Mouse (Mus musculus): ENCODE measurements around the gene 4921536K21Rik.
"Not testable (repeated sequence)": the region's sequence is repeated elsewhere in the genome, so short reads cannot be mapped to it uniquely, and the experiment has no call there.

Gene 4921536K21Rik

GRCm38 (mm10) chr11:3894406-3895281 is at the start of gene 4921536K21Rik, which contains the start of gene Dusp18:
4921536K21Rik (minus strand) TSS chr11:3895098.
Dusp18 (plus strand) TSS chr11:3895240.
- peak; percentile 73 to 81 for DNase-seq

DNA sequence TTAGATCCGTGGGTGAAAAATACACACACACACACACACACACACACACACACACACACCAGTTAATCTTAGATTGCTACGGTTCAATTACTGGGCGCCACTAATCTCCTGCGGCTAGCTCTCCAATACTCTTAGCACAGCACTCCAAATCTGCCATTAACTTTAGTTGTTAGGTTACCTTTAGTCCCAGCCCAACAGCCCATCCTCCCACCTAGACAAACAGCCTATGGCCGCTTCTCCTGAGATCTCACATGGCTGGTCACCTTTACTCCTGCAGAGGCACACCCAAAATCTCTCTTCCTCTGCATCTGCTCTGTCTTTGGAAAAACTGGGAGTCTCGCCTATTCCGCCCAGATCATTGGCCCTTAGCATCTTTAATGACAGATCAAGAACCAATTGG is 46.5 kb upstream of the 4921536K21Rik start:
- DNase-seq = no peak

DNA sequence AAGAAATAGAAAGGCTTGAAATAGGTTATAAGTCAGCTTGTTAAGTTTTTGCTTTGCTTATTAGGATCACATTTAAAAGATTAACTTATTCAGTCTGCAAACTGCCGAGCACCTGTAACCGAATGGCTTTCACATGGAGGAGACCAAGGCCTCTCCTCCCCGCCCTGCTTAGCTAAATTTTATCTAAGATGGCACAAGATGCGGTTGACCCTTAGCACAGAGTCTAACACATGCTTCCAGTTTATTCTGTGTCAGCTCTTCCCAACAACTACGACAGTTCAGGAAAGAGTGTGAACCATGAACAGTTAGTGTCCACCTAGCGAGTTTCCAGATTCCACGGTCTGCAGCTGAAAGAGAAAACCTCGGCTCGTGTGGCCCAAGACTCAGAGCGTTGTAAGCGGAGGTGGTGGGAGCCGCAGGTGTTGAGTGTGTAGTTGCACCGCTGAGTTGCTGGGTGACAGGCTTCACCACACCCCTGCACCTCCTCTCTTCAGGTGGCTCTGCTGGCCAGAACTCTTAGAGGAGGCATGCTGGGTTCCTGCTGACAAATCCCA is 42.5 kb upstream of the 4921536K21Rik start:
- DNase-seq = no peak

GRCm38 (mm10) chr11:3936318-3936717 is 41.4 kb upstream of the 4921536K21Rik start:
- DNase-seq = no peak

DNA sequence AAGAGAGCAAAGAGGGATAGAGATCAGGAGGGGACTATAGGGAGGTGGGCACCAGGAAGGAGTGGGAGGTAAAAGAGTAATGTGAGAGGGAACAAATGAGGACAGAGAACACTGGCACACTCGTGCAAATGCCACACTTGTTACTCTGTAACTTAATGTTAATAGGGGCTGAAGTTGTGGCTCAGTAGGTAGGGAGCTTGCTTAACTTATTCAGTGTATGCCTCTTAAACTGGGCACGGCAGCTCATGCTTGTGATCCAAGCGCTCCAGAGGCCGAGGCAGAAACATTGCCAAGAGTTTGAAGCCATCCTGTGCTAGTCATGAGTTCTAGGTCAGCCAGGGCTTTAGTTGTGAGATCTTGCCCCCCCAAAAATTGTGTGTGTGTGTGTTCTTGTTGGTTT is 40.2 kb upstream of the 4921536K21Rik start:
- no peak for DNase-seq

- DNase-seq = no peak
Observed at GRCm38 (mm10) chr11:3933756-3934285, 38.9 kb upstream of the 4921536K21Rik start.

GRCm38 (mm10) chr11:3931511-3932211 is 36.8 kb upstream of the 4921536K21Rik start, which contains the start of gene Tcn2:
Tcn2 (minus strand) TSS chr11:3932159.
- DNase-seq = peak; percentile 69 to 72

GRCm38 (mm10) chr11:3930931-3931330 is 36.0 kb upstream of the 4921536K21Rik start:
- DNase-seq = no peak

DNA sequence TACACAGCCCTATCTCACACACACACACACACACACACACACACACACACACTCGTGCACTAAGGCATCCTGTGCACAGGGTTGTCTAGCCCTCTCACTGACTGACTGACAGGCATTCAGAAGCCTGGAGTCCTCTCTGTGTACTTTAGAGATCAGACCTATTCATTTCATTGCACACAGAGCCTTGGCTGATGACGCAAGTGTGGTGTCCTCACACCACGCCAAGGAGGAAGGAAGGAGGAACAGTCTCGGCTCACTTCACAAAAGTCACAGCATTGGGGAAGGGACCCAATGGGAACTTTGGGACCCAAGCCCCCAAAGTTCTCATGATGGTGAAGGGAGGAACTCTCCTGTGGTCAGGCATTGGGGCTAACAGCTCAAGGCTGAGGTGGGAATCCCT is 35.1 kb upstream of the 4921536K21Rik start:
- no peak for DNase-seq

DNA sequence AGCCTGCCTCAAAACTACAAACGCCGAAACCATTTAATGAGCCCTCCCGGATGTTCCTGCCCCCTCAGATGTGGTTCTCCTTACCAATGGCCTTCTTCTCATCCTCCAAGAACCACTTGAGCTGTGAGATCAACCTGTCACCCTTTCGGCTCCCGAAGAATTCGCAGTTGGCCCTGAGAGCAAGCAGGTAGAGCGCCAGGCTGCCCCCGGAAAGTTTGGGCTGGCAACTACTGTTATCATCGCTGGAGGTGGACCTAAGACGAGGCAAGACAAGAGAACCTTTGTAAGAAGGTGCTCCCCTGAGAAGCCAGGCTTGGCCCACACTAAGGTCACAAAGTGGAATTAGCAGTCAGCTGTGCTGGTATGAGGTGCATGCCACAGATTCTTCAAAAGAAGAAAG is 31.0 kb upstream of the 4921536K21Rik start:
- DNase-seq = no peak

DNA sequence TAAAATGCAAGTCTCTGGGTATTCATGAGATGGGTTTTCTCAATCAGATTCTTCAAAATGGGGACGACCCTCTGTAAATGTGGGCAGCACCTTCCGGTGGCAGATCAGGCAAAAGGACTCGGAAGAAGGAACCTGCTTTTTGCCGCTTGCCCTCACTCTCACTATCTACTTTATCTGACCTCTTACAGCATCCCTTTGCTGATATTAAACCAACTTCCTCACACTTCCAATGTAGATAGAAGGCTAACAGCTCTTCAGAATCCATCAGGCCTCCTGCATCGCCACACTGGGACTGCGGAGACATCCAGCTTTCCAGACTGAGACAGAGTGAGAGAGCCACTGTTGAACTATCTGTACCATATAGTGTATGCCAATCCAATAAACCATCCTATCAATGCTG is 27.8 kb upstream of the 4921536K21Rik start:
- no peak for DNase-seq

DNA sequence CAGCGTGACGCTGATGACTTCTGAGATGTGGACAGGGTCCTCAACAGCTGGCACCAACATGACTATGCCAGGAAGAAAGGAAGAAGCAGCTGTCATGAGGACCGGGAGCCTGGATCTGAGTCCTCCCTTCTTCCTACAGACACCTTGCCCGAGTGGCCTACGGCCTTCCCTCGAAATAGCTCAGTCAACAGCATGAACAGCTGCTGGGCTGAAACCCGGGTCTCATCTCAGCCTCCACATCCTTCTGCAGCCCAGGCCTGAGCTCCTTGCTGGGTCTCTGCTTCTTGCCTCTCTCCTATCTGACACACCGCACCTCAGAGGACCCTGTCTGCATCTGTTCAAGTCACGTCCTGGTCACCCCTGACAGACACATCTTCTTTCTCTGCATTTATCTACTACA is 27.2 kb upstream of the 4921536K21Rik start:
- no peak for DNase-seq

DNA sequence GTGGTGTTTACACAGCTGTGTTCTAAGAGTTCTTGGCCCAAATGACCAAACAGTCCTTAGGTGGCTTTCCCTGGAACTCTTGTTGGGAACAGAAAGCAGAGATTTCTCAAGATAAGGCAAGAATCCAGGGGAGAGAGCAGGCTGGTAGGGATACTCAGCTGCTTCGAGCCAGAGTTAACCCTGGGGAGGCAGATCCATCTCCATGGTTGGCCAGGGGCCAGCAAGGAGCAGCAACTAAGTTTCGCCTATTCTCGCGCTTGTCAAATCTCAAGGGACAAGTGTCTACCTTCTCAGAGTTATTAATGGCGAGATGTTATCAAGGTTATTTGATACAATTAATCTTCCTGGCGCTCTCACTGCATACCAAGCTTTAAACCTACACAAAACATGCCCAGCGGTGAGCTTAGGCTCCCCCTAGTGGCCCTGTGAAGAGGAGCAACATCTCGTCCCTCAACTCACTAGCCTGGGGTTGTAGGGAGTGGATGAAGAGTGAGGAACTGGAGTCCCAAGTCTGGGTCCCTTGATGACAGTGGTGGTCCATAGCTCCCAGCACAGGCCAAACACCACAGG is 26.5 kb upstream of the 4921536K21Rik start:
- peak in 1 of 2 experiments; percentile 56 for DNase-seq

DNA sequence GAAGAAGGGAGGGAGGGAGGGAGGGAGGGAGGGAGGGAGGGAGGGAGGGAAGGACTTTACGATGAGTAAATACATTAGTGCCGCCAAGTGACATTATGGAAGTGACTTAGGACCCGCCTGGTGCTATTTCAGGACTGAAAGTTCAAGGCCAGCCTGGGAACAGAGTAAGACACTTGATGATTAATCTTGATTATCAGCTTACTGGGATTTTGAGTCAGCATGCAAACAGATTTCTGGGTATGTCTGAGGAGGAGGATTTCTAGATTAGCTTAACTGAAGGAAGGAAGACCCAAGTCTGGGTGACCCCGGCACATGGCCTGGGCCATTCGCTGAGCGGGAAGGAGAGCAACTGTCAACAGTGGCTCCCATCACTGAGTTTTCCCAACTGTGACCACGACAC is 25.6 kb upstream of the 4921536K21Rik start:
- no peak for DNase-seq

GRCm38 (mm10) chr11:3918738-3919137 is 23.8 kb upstream of the 4921536K21Rik start:
- no peak for DNase-seq

DNA sequence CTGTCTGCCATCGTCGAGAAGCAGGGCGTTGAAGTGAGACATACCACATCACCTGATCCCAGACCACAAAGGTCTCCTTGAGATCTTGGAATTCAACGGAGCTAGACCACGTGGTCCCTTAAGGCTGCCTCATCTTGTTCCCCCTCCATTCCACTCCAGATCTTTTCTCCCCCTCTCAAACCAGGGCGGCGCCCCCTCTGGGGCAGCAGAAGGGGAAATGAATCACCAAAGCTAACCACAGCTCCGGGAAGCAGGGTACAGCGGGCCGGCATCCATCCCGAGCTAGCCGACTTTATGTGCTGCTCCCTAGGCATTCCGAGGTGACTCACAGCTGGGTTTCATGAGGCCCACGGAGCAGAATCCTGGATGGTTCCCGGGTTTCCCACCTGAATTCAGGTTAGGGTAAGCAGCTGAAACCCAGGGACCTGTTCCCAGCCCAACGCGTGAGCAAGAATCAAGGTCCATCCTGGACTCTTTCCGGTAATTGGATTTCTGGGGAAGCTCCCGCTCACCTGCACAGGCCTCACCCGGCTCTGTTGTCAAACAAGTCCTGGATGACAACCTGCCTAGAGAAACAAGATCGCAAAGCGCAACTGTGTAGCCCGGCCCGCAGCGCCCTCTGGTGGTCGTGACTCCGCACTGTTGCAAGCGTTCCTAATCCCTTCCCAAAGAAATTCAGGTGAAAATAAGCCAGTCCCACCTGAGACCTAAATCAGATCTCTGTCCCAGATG is 19.4 kb upstream of the 4921536K21Rik start, which contains the start of gene Slc35e4:
Gene Slc35e4 (minus strand): TSS at position 556 of the 732 bp plus-strand sequence.
- peak; percentile 49 to 81 for DNase-seq

GRCm38 (mm10) chr11:3913316-3914108 is 18.6 kb upstream of the 4921536K21Rik start:
- DNase-seq = peak; percentile 79 to 88

- peak in 1 of 2 experiments; percentile 23 for DNase-seq
Observed at GRCm38 (mm10) chr11:3912875-3913271, 18.0 kb upstream of the 4921536K21Rik start.

DNA sequence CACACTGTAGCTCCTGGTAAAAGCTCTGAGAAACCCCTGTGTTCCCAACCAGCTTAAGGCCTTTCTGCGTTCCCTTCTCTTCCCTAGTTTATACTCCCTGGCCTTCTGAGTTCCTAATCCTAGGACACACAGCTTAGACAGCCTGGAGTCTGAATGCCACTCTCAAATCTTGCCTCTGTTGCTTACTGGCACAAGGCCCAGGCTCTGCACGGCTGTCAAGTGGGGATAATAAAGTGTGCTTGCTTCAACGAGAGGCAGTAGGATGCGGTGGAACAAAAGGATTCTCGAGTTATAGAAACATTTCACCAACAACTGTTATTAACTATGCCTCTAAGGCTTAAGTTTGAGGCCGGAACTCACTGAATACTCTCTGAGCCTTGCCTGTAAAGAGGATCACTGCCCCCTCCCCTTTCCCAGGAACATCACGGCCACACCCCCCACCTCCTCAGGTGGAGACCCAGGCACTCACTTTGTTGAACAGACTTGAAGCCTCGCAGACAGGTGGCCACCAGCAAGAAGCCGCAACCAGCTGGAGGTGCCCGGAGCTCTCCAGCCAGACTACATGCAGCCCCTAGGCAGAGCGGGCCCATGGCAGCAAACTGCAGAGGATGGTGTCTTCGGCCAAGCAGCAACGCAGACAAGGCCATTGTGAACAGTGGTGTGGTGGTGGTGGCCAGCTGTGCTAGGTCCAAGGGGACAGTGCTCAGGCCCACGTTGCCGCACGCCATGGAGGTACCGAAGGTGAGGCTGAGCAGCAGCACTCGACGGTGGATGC is 17.4 kb upstream of the 4921536K21Rik start:
- no peak for DNase-seq

DNA sequence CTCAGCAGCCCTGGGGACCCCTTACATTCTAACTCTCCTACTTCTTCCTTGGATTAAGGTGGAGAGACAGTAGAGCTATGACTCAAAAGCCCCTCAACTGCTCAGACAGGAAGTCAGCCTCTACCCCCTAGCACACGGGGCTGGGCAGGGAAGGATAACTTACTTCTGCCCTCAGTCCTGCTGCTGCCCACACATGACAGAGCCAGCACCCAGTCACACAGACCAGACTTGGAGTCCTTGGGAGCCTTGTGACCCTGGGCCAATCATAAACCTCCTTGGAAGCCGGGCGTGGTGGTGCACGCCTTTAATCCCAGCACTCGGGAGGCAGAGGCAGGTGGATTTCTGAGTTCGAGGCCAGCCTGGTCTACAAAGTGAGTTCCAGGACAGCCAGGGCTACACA is 16.5 kb upstream of the 4921536K21Rik start:
- not testable (repeated sequence) for DNase-seq

Data from spleen, adult 18-20 months (tissue).